Mouse (Mus musculus) midbrain, embryonic 13.5 days (tissue): ENCODE results near the gene Best1. TPM values are rescaled to one million over a fixed set of nuclear protein-coding genes. Genes with fewer than 3 reads are reported as not detected.

Experiments
- ATAC-seq: fragments of 200-750 bp; cut with Nextera tagmentation; 2 replicates; pipeline ENCODE4 v1.8.0; 2017; ENCODE audit warnings: mild to moderate bottlenecking, moderate TSS enrichment, moderate library complexity
- H3K27ac ChIP-seq: fragments of 300-500 bp; sonication (generic); 2 replicates; pipeline ENCODE4 v1.5.1; 2015; ENCODE audit warnings: inconsistent platforms, mild to moderate bottlenecking, moderate library complexity
- H3K27me3 ChIP-seq: fragments of 300-500 bp; sonication (generic); 2 replicates; pipeline ENCODE4 v1.6.1; 2015; ENCODE audit warnings: mild to moderate bottlenecking, inconsistent platforms
- H3K36me3 ChIP-seq: fragments of 300-500 bp; sonication (generic); 2 replicates; pipeline ENCODE4 v1.6.1; 2015; ENCODE audit warnings: mild to moderate bottlenecking, inconsistent platforms
- H3K4me1 ChIP-seq: fragments of 300-500 bp; sonication (generic); replicated peaks from 2 replicates; pipeline ENCODE4 v1.6.1; 2015; ENCODE audit warnings: inconsistent platforms
- H3K4me2 ChIP-seq: fragments of 300-500 bp; sonication (generic); replicated peaks from 2 replicates; pipeline ENCODE4 v1.6.1; 2015; ENCODE audit warnings: moderate library complexity, mild to moderate bottlenecking, inconsistent platforms
- H3K4me3 ChIP-seq: fragments of 300-500 bp; sonication (generic); replicated peaks from 2 replicates; pipeline ENCODE4 v1.5.1; 2015; ENCODE audit warnings: mild to moderate bottlenecking, inconsistent platforms
- H3K9ac ChIP-seq: fragments of 300-500 bp; sonication (generic); replicated peaks from 2 replicates; pipeline ENCODE4 v1.6.1; 2015; ENCODE audit warnings: mild to moderate bottlenecking, inconsistent platforms
- H3K9me3 ChIP-seq: fragments of 300-500 bp; sonication (generic); 2 replicates; pipeline ENCODE4 v1.6.1; 2016; ENCODE audit warnings: mild to moderate bottlenecking, inconsistent platforms
- WGBS: fragments of 180-500 bp; shearing (Covaris S2); methylation state at CpG from one replicate; pipeline ENCODE4 v1.1.7; 2015; 5-methylcytosine and 5-hydroxymethylcytosine counted together
- polyA plus RNA-seq: library from polyadenylated mRNA; unstranded; fragments of >200 nt; fragmentation: Nextera tagmentation; extraction: Ambion mirVana; gene quantifications from 2 replicates; pipeline ENCODE4 v1.2.1, GENCODE M21; 2015

The Best1 gene
- polyA plus RNA-seq, 1 experiment from 2014 or later = 1.8 TPM

GRCm38 (mm10) chr19:9946986-9947385, 54.4 kb downstream of the Best1 start:
- H3K27me3 ChIP-seq = no peaks in the 10 kb centered on the region
- no peaks in the 10 kb centered on the region for H3K4me1 ChIP-seq
- 83% methylated on average over 3 of the region's 3 CpGs for WGBS
- H3K27ac ChIP-seq = no peak overlapping the region
- H3K4me2 ChIP-seq = no peak overlapping the region
- H3K4me3 ChIP-seq = no peak overlapping the region
- no peak for ATAC-seq
- H3K36me3 ChIP-seq = no peaks in the 10 kb centered on the region
- H3K9me3 ChIP-seq = no peaks in the 10 kb centered on the region
- H3K9ac ChIP-seq = no peak overlapping the region

GRCm38 (mm10) chr19:9945800-9946564, 55.5 kb downstream of the Best1 start:
- H3K36me3 ChIP-seq = no peaks in the 10 kb centered on the region
- H3K27me3 ChIP-seq = no peaks in the 10 kb centered on the region
- no peak for ATAC-seq
- H3K4me1 ChIP-seq = no peaks in the 10 kb centered on the region
- WGBS = 91% methylated on average over 8 of the region's 8 CpGs
- H3K4me2 ChIP-seq = no peak overlapping the region
- H3K9ac ChIP-seq = no peak overlapping the region
- no peak overlapping the region for H3K27ac ChIP-seq
- no peak overlapping the region for H3K4me3 ChIP-seq
- no peaks in the 10 kb centered on the region for H3K9me3 ChIP-seq

- Histone ChIP-seq H3K36me3 (no peaks in the 10 kb centered on the region), H3K9ac (no peak overlapping the region), H3K27me3 (no peaks in the 10 kb centered on the region), H3K4me1 (peaks cover 2% of the 10 kb centered on the region; the same call in 1 of the 2 replicates), H3K4me3 (no peak overlapping the region), H3K9me3 (no peaks in the 10 kb centered on the region), H3K4me2 (no peak overlapping the region), H3K27ac (no peak overlapping the region)
- no peak for ATAC-seq
- 68% methylated on average over 10 of the region's 10 CpGs for WGBS
Observed at GRCm38 (mm10) chr19:9942539-9943533, 58.6 kb downstream of the Best1 start.

DNA sequence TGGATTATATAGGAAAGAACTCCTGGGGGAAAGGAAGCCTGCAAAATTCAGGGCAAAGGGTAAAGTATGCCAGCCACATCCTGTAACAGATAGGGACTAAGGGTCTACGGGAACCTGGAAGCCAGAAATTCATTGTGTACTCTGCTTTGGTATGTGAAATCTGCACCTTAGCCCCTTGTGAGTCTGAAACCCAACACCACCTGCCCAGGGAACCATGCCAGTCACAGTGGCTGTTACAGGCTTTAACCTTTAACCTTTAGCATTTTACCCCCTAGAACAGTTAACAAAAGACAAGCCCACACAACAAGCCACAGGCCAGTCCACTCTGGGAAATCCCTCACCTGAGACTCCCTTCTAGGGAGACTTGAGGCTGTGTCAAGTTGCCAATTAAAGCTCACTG, 59.6 kb downstream of the Best1 start:
- H3K27me3 ChIP-seq = no peaks in the 10 kb centered on the region
- peaks cover 2% of the 10 kb centered on the region; the same call in 1 of the 2 replicates for H3K4me1 ChIP-seq
- no peaks in the 10 kb centered on the region for H3K36me3 ChIP-seq
- no peak overlapping the region for H3K4me3 ChIP-seq
- no peak for ATAC-seq
- no peaks in the 10 kb centered on the region for H3K9me3 ChIP-seq
- H3K4me2 ChIP-seq = no peak overlapping the region
- WGBS = 77% methylated on average over 1 of the region's 1 CpGs
- H3K27ac ChIP-seq = no peak overlapping the region
- no peak overlapping the region for H3K9ac ChIP-seq

- H3K4me2 ChIP-seq = no peak overlapping the region
- no peak overlapping the region for H3K27ac ChIP-seq
Observed at GRCm38 (mm10) chr19:9940903-9941302, 60.5 kb downstream of the Best1 start.

DNA sequence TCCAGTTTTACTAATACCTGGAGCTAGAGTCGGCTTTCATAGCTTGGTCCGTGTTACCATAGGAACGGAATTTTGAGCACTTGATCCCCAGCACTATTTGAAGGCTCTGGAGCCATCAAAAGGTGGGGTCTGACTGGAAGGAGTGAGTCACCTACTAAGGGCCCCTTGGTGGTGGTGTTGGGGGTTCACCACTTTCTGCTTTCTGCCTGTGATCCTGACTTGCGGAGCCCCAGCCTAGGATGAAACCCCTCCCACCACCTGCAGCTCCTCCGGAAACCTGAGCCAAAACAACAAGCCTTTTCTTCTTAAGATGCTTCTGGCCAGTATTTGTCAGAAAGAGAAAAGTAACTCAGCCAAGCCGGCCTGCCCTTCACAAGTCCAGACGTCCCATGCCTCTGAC, 61.6 kb downstream of the Best1 start:
- no peak overlapping the region for H3K27ac ChIP-seq
- ATAC-seq = no peak
- H3K4me3 ChIP-seq = no peak overlapping the region
- no peaks in the 10 kb centered on the region for H3K27me3 ChIP-seq
- H3K9me3 ChIP-seq = no peaks in the 10 kb centered on the region
- no peaks in the 10 kb centered on the region for H3K36me3 ChIP-seq
- H3K4me1 ChIP-seq = peaks cover 2% of the 10 kb centered on the region; the same call in 1 of the 2 replicates
- no peak overlapping the region for H3K9ac ChIP-seq
- 56% methylated on average over 7 of the region's 7 CpGs for WGBS
- no peak overlapping the region for H3K4me2 ChIP-seq

More at GRCm38 (mm10) chr19:9940903-9941302, 60.5 kb downstream of the Best1 start:
- H3K4me3 ChIP-seq = no peak overlapping the region
- H3K9ac ChIP-seq = no peak overlapping the region
- H3K4me1 ChIP-seq = peaks cover 2% of the 10 kb centered on the region; the same call in 1 of the 2 replicates
- H3K36me3 ChIP-seq = no peaks in the 10 kb centered on the region
- ATAC-seq = no peak
- WGBS = 6% methylated on average over 4 of the region's 4 CpGs
- H3K27me3 ChIP-seq = no peaks in the 10 kb centered on the region
- no peaks in the 10 kb centered on the region for H3K9me3 ChIP-seq

DNA sequence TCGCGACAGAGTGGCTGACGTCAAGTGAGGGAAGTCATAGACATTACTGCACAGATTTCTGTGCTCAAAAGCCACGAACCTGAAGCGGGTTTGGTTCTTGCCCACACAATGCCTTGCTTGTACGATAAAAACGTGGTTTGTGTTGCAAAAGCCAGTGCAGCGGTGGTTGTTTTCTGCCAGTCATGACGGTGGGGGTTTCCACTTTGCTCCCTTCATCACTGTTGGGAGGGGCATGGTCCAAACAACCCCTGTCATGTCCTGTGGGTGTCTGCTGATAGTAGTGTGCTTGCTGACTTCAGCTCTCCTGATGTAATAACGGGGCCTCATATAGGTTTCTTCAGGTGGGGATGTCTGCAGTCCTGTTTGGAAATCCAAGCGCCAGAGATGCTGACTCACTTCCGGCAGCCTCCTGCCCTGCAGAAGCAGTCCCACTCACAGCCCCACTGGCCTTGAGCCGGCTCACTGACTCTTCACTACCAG, 62.6 kb downstream of the Best1 start:
- 79% methylated on average over 13 of the region's 13 CpGs for WGBS
- Histone ChIP-seq H3K4me3 (no peak overlapping the region), H3K4me2 (no peak overlapping the region), H3K27ac (no peak overlapping the region), H3K4me1 (peaks cover 2% of the 10 kb centered on the region; the same call in 1 of the 2 replicates), H3K27me3 (no peaks in the 10 kb centered on the region), H3K9ac (no peak overlapping the region), H3K9me3 (no peaks in the 10 kb centered on the region), H3K36me3 (no peaks in the 10 kb centered on the region)
- no peak for ATAC-seq

DNA sequence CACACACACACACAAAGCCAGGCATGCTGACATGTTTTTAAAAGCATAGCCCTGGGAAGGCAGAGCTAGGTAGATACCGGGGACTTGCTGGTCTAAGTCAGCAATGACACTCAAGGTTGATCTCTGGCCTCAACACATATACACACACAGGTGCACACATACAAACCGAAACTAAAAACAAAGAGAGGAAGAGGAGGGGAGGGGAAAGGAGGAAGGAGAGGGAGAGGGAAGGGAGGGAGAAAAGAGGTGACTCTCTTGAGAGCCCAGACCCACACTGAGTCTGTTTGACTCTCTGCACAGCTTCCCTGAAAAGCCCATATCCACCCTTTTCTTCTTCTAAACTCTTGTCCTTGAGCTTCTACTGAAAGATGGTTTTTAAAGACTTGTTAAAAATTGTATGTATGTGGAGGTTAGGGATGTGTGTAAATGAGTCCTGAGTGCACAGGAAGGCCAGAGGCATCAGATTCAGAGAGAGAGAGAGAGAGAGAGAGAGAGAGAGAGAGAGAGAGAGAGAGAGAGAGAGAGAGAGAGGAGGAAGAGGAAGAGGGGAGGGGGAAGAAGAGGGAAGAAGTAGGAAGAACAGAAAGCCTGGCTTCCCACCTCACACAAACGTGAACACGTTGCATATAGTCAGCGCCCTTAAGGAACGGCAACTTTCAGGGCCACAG, 63.1 kb downstream of the Best1 start:
- H3K9me3 ChIP-seq = no peaks in the 10 kb centered on the region
- peaks cover 2% of the 10 kb centered on the region; the same call in 1 of the 2 replicates for H3K4me1 ChIP-seq
- no peak overlapping the region for H3K9ac ChIP-seq
- 88% methylated on average over 6 of the region's 6 CpGs for WGBS
- H3K36me3 ChIP-seq = no peaks in the 10 kb centered on the region
- H3K27me3 ChIP-seq = no peaks in the 10 kb centered on the region
- no peak overlapping the region for H3K4me3 ChIP-seq
- no peak overlapping the region for H3K4me2 ChIP-seq
- no peak overlapping the region for H3K27ac ChIP-seq
- no peak for ATAC-seq

DNA sequence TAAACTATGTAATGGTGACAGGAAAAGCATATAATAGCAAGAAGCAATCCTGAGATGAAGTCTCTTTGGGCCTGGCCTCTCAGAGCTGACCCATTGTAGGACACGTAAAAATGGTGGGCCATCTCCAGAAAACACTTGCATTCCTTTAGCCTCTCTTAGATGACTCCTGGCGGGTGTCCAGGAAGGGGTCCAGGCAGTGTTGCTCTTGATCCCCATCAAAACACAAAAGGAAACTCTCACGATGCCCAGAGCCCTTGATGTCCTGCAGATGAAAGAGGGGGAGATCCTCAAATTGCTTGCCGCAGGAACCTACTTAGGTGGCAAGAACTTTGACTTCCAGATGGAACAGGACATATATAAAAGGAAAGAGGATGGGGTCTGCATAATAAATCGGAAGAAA, 64.0 kb downstream of the Best1 start:
- Histone ChIP-seq H3K27me3 (no peaks in the 10 kb centered on the region), H3K4me3 (no peak overlapping the region), H3K9me3 (no peaks in the 10 kb centered on the region), H3K9ac (no peak overlapping the region), H3K4me2 (no peak overlapping the region), H3K27ac (no peak overlapping the region), H3K4me1 (peaks cover 2% of the 10 kb centered on the region; the same call in 1 of the 2 replicates), H3K36me3 (no peaks in the 10 kb centered on the region)
- WGBS = 61% methylated on average over 5 of the region's 5 CpGs
- no peak for ATAC-seq

DNA sequence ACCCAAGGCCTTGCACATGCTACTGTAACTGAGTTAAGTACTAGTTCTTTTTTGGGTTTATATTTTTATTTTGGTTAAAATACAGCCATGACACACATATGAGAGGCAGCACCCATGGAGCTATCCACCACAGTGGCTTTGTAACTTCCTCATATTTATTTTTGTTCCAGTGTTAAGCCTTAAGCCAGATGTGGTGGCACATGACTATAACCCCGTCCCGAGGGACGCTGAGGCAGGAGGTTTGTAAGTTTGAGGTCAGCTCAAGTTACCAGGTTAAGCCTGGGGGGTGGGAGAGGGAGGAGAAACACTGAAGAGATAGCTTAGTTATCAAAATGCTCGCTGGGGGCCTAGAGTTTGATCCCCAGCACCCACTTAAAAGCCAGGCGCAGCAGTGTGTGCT, 64.9 kb downstream of the Best1 start:
- Histone ChIP-seq H3K27me3 (no peaks in the 10 kb centered on the region), H3K4me2 (no peak overlapping the region), H3K4me1 (peaks cover 2% of the 10 kb centered on the region; the same call in 1 of the 2 replicates), H3K4me3 (no peak overlapping the region), H3K36me3 (no peaks in the 10 kb centered on the region), H3K9me3 (no peaks in the 10 kb centered on the region), H3K27ac (no peak overlapping the region), H3K9ac (no peak overlapping the region)
- 85% methylated on average over 5 of the region's 5 CpGs for WGBS
- ATAC-seq = no peak
